Mouse (Mus musculus): ENCODE measurements around the gene Tmem247. TPM values are rescaled to one million over a fixed set of nuclear protein-coding genes. Genes with fewer than 3 reads are reported as not detected.

The Tmem247 gene
- polyA plus RNA-seq, 2 experiments: not detected

DNA sequence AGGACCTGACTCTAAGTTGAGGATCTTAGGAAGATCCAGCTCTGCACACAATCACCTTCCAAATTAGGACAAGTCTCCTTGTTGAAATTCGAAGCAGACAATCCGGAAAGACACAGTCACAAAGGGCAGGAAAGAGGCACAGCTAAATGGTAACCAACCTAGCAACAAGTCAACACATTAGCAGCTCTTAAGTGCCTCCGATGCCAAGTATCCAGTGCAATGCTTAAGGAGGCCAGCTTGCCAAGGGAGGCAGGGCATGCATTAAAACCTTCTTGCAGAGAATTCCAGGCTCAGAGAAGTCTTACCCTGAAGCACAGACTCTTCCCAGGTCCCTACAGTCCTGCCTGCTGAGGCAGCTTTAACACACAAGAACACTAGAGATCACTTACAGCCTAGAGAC is 7.5 kb downstream of the Tmem247 start:
- Histone ChIP-seq H3K4me2 (ENCODE audit: low read depth) (no peak overlapping the region), H3K27me3 (ENCODE audit: control insufficient read depth, insufficient read depth, low read length) (no peaks in the 10 kb centered on the region), H3K4me3 (ENCODE audit: insufficient read depth in 1 of 2, low read depth in 2 of 2, low read length in 2 of 2) (no peak overlapping the region), H3K4me1 (replicated peaks; ENCODE audit: control insufficient read depth in 2 of 2, insufficient read depth in 2 of 2, low read length in 1 of 2) (no peaks in the 10 kb centered on the region), H3K36me3 (replicated peaks; ENCODE audit: control insufficient read depth, insufficient read depth, low read depth) (no peaks in the 10 kb centered on the region), H3K9ac (replicated peaks) (no peak overlapping the region), H3K27ac (no peak overlapping the region), H3K9me3 (ENCODE audit: control insufficient read depth, low read length) (no peaks in the 10 kb centered on the region)
- DNase-seq (ENCODE audit: low read depth in 3 of 3, low spot score in 3 of 3) (no peak), ATAC-seq (ENCODE audit: insufficient read depth) (no peak)
- 63% methylated on average over 3 of the region's 3 CpGs for WGBS (ENCODE audit: insufficient replicate concordance)
- no peak for TF ChIP-seq CTCF (IDR thresholded peaks at IDR 0.05; ENCODE audit: low read depth)
- no peak for TF ChIP-seq EP300 (IDR thresholded peaks at IDR 0.05; ENCODE audit: low read depth)

DNA sequence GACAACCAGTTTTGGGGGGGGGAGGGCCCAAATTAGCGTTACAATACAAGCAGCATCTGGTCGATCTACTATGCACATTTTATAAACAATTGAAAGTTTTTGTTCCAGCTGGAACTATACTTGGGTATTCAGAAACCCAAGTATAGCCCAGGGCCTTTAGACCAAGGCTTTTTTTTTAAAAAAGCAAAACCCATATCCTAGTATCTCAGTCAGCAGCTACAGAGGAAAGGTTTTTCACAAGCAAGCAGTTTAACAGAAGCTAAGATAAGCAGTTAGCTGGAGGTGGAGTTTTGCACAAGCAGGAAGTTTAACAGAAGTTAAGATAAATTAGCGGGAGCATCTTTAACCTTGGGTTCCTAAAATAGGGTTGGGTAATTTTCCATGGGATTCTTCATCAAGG is 9.7 kb downstream of the Tmem247 start:
- Histone ChIP-seq H3K27me3 (ENCODE audit: control insufficient read depth, insufficient read depth, low read length) (no peaks in the 10 kb centered on the region), H3K9me3 (ENCODE audit: control insufficient read depth, low read length) (no peaks in the 10 kb centered on the region), H3K36me3 (replicated peaks; ENCODE audit: control insufficient read depth, insufficient read depth, low read depth) (no peaks in the 10 kb centered on the region), H3K4me1 (replicated peaks; ENCODE audit: control insufficient read depth in 2 of 2, insufficient read depth in 2 of 2, low read length in 1 of 2) (no peaks in the 10 kb centered on the region), H3K4me3 (ENCODE audit: insufficient read depth in 1 of 2, low read depth in 2 of 2, low read length in 2 of 2) (no peak overlapping the region), H3K4me2 (ENCODE audit: low read depth) (no peak overlapping the region), H3K9ac (replicated peaks) (no peak overlapping the region), H3K27ac (no peak overlapping the region)
- TF ChIP-seq CTCF (IDR thresholded peaks at IDR 0.05; ENCODE audit: low read depth) (no peak), EP300 (IDR thresholded peaks at IDR 0.05; ENCODE audit: low read depth) (no peak)
- WGBS (ENCODE audit: insufficient replicate concordance): 64% methylated on average over 3 of the region's 3 CpGs
- no peak for ATAC-seq (ENCODE audit: insufficient read depth)
- no peak for DNase-seq (ENCODE audit: low read depth in 3 of 3, low spot score in 3 of 3)

DNA sequence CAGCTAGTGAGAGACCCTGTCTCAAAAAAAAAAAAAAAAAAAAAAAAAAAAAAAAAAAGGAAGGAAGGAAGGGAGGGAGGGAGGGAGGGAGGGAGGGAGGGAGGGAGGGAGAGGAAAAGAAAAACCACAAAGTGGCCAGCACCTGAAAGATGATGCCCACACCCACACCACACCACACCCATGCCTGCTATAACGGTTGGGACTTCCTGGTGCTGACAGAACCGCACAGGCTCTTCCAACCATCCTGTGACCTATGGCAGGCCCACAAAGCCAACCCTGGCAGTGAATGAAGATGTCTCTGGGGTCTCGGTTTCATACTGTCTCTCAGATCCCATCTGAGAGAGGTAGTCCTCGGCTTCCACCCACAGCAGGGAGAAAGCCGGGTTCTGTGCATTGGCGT is 12.2 kb downstream of the Tmem247 start:
- ATAC-seq (ENCODE audit: insufficient read depth) (no peak), DNase-seq (ENCODE audit: low read depth in 3 of 3, low spot score in 3 of 3) (no peak)
- no peak overlapping the region for H3K27ac ChIP-seq
- H3K36me3 ChIP-seq (replicated peaks; ENCODE audit: control insufficient read depth, insufficient read depth, low read depth): no peaks in the 10 kb centered on the region
- H3K4me2 ChIP-seq (ENCODE audit: low read depth): no peak overlapping the region
- H3K9ac ChIP-seq (replicated peaks): no peak overlapping the region
- 49% methylated on average over 6 of the region's 6 CpGs for WGBS (ENCODE audit: insufficient replicate concordance)
- no peak overlapping the region for H3K4me3 ChIP-seq (ENCODE audit: insufficient read depth in 1 of 2, low read depth in 2 of 2, low read length in 2 of 2)
- H3K9me3 ChIP-seq (ENCODE audit: control insufficient read depth, low read length): no peaks in the 10 kb centered on the region
- TF ChIP-seq EP300 (IDR thresholded peaks at IDR 0.05; ENCODE audit: low read depth): no peak
- TF ChIP-seq CTCF (IDR thresholded peaks at IDR 0.05; ENCODE audit: low read depth): no peak
- H3K4me1 ChIP-seq (replicated peaks; ENCODE audit: control insufficient read depth in 2 of 2, insufficient read depth in 2 of 2, low read length in 1 of 2): no peaks in the 10 kb centered on the region
- no peaks in the 10 kb centered on the region for H3K27me3 ChIP-seq (ENCODE audit: control insufficient read depth, insufficient read depth, low read length)

DNA sequence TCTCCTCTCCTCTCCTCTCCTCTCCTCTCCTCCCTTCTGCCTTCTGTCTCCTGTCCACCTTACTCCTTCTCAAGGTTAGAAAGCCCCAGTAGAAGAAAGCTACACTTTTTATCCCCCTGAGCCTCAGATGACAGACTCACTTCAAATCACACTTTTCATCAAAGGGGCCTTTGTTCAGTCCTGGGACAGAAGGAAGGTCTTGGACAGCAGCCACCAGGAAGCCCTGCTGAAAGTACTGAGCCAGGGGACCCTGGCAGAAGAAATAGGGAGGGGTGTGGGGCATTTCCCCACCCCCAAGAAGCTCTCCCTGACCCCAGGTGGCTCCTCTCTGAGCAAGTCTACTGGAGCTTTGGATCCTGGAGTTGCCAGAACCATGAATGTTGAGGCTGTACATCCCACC is 12.8 kb downstream of the Tmem247 start:
- ATAC-seq (ENCODE audit: insufficient read depth): no peak
- Histone ChIP-seq H3K27ac (no peak overlapping the region), H3K9ac (replicated peaks) (no peak overlapping the region), H3K36me3 (replicated peaks; ENCODE audit: control insufficient read depth, insufficient read depth, low read depth) (no peaks in the 10 kb centered on the region), H3K27me3 (ENCODE audit: control insufficient read depth, insufficient read depth, low read length) (no peaks in the 10 kb centered on the region), H3K4me1 (replicated peaks; ENCODE audit: control insufficient read depth in 2 of 2, insufficient read depth in 2 of 2, low read length in 1 of 2) (no peaks in the 10 kb centered on the region), H3K9me3 (ENCODE audit: control insufficient read depth, low read length) (no peaks in the 10 kb centered on the region), H3K4me2 (ENCODE audit: low read depth) (no peak overlapping the region), H3K4me3 (ENCODE audit: insufficient read depth in 1 of 2, low read depth in 2 of 2, low read length in 2 of 2) (no peak overlapping the region)
- TF ChIP-seq CTCF (IDR thresholded peaks at IDR 0.05; ENCODE audit: low read depth) (no peak), EP300 (IDR thresholded peaks at IDR 0.05; ENCODE audit: low read depth) (no peak)
- no peak for DNase-seq (ENCODE audit: low read depth in 3 of 3, low spot score in 3 of 3)

DNA sequence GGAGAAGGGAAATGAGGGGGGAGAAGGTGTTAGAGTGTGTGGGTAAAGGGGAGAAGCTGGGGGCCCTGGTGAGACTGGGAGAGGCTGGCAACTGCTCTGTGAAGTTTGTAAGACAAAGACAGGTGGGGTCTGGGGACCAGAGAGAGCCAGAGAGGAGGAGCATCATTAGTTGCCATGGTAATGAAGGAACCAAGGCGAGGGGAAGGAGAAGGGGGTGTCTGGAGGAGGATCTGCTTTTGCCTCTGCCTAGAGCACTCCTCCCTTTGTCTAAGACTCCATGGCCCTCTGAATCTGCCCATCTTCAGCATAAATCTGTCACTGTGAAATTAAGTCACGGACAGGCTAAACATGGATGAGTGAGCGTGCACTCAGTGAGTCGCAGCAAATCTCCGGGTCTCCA is 15.7 kb downstream of the Tmem247 start:
- H3K9me3 ChIP-seq (ENCODE audit: control insufficient read depth, low read length): no peaks in the 10 kb centered on the region
- WGBS (ENCODE audit: insufficient replicate concordance): 43% methylated on average over 5 of the region's 5 CpGs
- H3K36me3 ChIP-seq (replicated peaks; ENCODE audit: control insufficient read depth, insufficient read depth, low read depth): no peaks in the 10 kb centered on the region
- no peak for ATAC-seq (ENCODE audit: insufficient read depth)
- no peak overlapping the region for H3K4me2 ChIP-seq (ENCODE audit: low read depth)
- no peak overlapping the region for H3K27ac ChIP-seq
- H3K4me1 ChIP-seq (replicated peaks; ENCODE audit: control insufficient read depth in 2 of 2, insufficient read depth in 2 of 2, low read length in 1 of 2): no peaks in the 10 kb centered on the region
- no peak overlapping the region for H3K4me3 ChIP-seq (ENCODE audit: insufficient read depth in 1 of 2, low read depth in 2 of 2, low read length in 2 of 2)
- H3K27me3 ChIP-seq (ENCODE audit: control insufficient read depth, insufficient read depth, low read length): no peaks in the 10 kb centered on the region; the same call in 1 of the 2 replicates
- TF ChIP-seq CTCF (IDR thresholded peaks at IDR 0.05; ENCODE audit: low read depth): no peak
- TF ChIP-seq EP300 (IDR thresholded peaks at IDR 0.05; ENCODE audit: low read depth): no peak
- no peak overlapping the region for H3K9ac ChIP-seq (replicated peaks)
- no peak for DNase-seq (ENCODE audit: low read depth in 3 of 3, low spot score in 3 of 3)
